Mouse (Mus musculus): ENCODE data around the gene Ube2o.

Ube2o gene

DNA sequence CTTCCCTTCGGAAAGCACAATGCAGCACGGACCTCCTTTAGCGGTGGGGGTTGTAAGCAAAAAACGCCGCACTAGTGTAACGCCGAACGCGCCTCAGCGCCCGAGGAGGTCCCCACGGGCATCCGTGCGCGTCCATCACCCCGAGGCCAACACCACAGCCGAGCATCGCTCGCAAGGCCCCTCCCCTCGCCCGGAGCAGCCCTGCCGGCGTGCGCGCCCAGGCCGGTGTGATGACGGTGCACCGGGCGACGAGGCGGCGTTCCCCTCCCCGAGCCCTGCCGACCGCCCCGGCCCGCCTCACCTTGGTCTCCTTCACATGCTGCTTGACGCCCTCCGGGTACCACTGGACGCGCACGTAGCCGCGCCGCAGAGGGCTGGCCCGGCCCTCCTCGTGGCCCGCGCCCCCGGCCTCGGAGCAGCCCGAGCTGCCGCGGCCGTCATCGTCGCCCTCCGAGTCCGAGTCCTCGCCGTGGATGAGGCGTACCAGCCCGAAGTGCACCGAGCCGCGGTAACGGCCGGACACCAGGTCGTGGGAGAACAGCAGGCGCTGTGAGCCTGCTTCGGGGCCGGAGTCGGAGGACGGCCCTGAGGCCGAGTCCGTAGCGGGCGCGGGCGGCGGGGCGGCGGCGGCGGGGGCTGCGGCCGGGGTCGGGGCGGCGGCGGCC lies 404 bp downstream of the Ube2o start:
- peak in 1 of 2 experiments; percentile 27 for DNase-seq (ENCODE audit: low spot score in 2 of 2)

DNA sequence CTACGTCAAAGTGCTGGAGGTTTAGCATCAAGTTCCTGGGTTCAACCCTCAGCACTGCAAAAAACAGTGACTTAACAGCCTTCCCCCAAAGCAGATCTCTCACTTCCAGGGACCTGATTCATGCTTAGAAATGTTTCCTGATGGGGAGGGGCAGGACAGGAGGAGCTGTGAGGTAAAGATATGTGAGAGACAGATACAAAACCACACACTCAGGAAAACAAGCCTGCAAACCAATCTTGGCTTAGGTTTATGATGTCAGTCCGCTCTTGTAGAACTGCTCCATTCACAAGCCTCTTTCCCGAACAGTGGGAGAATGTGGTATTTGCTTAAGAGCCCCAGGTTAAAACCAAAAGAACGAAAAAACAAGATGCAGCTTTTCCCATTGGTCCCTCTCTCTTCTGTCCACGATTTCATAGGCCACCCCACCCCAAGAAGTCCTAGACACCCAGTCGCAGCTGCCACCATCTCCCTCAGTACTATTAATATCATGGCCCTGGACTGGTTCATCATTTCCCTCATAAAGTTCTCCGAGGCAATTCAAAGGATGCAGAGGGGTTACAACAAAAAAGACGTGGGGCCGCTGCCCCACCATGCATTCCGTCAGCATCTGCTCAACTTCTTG lies 1.1 kb downstream of the Ube2o start:
- DNase-seq (ENCODE audit: low spot score in 2 of 2): no peak

DNA sequence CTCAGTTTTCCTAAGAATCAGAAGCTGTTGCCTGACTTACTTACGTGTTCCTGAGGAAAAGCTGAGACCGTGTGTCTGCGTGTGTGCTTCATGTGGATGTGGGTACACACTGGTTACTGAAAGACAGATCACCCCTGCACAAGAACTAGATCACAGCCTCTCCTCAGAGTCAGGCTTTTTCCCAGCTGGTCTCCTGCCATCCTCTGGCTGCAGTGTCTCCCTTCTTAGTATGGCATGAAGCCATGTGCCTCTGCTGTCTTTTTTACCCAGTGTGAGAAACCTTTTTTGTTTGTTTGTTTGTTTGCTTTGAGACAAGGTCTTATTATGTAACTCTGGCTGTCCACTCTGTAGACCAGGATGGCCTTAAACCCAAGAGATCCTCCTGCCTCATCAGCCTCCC lies 2.0 kb downstream of the Ube2o start:
- no peak for DNase-seq (ENCODE audit: low spot score in 2 of 2)

DNA sequence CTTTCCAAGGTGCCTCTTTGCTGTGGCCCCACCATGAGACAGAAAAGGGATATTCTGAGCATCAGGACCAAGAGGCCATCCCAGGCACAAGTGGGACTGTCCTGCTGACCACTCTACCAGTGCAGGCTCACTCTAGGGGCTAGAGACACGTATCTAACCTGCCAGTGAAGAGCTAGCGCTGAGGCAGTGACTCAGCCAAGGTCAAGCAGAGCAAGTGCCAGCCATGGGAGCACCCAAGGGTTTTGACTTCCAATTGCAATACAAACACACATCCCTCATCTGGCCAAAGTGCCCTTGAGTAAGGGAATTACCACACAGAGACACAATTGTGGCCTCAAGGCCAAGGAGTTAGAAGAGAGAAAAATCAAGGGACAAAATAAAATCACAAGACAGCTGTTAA lies 5.9 kb downstream of the Ube2o start:
- no peak for DNase-seq (ENCODE audit: low spot score in 2 of 2)

DNA sequence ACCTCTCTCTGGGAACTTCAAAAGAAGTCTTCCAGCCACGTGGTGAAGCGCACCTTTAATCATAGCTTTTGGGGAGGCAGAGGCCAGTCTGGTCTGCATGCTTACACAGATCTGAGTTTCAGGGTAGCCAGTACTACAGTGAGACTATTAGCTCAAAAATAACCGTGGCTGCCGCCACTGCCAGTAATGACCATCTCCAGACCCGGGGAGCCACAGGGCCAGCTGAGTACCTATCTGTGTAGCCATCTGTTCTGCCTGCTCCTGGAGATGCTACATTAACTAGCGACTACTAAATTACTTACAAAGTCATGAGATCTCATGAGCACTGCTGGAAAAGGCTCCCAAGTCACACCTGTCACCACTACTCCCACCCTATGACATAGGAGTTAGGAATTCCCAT lies 6.3 kb downstream of the Ube2o start:
- DNase-seq (ENCODE audit: low spot score in 2 of 2): no peak

DNA sequence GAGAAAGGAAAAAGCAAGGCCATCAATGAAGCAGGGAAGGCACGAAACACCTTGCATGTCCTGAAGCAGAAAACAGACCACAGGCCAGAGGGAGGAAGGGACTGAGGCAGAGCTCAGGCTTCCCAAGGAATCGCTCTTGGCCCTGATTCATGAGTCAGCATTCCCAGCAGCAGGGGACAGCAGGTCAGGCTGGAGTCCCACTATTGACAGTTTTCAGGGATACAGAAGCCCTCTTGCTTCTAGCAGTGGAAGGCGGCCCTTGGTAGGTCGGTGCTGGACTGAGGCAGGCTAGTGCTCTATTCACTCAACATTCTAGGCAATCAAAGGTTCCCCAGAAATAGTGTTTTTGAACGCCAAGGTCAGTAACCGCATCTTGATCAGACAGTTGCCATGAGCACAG lies 6.8 kb downstream of the Ube2o start:
- no peak for DNase-seq (ENCODE audit: low spot score in 2 of 2)

DNA sequence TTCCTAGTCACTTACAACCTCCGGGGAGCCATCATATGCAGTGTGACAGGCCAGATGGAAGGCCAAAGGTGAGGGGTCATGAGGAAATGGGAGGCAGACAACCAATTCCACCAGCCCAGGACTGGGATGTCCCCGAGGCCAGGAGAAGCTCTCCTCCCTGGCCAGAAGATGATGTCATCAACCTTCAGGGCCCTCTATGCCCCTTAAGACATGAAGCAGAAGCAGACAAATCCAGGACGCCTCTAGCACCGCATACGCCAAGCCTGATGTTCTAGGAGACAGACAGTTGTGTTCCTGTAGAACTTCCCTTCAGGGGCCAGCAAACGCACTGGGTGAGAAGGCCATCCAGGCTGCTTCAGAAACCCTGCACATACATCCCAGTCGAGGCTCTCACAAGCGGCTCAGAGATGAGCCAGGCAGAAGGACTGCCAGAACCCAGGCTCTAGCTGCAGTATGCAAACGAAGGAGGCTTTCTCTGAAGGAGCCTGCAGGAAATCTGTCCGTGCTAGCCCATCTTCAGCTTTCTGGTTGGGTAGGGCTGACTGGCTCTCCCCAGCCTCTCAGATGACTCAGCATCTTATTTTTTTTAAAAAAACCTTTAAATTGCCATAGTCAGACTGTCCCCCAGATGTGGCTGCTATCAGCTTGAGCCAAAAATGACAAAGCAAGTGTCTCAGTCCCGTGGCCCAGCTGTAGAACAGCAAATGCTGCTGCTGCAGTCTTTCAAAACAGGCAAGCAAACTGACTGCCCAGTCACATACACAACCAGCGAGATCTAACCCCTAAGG lies 8.3 kb downstream of the Ube2o start:
- DNase-seq (ENCODE audit: low spot score in 2 of 2): peak in 1 of 2 experiments; percentile 26

DNA sequence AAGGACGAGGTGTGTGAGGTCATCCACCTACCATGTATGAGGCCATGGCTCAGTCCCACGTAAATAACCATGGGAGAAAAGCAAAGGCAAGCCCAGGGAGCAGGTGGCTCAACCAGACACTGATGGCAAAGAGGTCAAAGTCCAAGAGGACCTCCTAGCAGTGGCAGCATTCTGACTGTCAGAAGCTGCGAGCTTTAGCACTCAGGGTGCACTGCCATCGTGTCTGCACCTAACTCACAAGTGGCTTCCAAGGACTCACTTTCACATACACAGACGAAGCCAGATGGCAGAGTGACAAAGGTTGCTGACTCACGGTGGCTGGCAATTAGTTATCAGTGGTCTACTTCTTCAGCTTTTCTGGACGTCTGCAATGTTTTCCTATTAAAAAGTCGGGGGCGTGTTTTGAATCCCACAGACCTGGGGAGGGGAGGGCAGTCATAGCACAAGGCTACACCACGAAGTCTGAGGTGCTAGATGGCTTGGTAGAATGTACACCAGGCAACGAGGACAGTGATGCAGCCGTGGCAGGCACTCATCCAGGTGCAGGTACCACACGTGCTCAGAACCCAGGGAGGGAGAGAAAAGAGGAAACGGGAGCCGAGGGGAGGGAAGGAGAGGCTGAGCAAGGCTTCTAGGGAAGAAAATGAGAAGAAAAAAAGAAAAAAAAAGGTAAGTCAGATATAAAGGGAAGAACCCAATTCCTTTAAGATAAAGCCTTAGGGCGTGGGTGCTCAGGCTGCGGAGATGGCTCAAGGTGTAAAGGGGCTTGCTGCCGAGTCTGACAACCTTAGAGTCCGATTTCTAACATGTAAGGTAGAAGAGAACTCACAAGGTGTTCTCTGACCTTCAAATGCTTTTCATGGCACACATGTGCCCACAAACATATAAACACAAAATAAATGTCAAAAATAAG lies 9.2 kb downstream of the Ube2o start:
- DNase-seq (ENCODE audit: low spot score in 2 of 2): peak; percentile 43 to 76

DNA sequence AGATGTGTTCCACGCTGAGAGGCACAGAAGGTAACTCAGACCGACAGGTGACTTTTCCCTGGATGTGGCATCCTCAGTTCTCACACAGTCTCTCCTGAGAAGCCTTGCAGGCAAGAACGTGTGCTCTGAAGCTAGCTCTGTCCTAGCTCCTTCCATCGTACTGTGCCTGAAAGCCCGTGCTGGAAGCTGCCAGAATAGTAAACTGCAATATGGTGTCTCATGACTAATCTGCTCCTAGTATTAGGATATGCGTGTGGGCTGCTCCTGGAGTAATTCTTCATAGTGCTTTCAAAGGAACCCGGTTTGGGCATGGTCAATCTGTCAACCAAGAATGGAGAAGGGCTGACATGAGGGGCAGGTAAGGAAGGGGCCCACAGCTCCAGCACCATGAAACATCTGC lies 10.4 kb downstream of the Ube2o start:
- no peak for DNase-seq (ENCODE audit: low spot score in 2 of 2)

DNA sequence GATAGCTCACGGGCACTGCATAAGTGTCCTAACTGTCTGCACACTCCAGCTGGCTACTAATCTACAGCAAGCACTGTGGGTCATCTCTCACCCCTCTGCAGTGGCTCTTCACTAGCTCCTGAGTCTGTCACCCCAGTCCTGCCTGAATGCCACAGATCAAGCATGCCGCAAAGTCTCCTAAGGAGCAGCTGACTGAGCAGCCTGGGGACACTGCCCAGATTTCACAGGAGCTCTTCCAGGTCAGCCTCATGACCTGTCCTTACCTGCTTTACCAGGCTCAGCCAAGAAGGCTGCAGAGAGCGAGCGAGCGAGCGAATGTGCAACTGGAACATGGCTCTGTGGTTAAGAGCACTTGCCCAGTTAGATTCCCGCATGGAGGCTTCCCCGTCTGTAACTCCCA lies 13.7 kb downstream of the Ube2o start:
- no peak for DNase-seq (ENCODE audit: low spot score in 2 of 2)

DNA sequence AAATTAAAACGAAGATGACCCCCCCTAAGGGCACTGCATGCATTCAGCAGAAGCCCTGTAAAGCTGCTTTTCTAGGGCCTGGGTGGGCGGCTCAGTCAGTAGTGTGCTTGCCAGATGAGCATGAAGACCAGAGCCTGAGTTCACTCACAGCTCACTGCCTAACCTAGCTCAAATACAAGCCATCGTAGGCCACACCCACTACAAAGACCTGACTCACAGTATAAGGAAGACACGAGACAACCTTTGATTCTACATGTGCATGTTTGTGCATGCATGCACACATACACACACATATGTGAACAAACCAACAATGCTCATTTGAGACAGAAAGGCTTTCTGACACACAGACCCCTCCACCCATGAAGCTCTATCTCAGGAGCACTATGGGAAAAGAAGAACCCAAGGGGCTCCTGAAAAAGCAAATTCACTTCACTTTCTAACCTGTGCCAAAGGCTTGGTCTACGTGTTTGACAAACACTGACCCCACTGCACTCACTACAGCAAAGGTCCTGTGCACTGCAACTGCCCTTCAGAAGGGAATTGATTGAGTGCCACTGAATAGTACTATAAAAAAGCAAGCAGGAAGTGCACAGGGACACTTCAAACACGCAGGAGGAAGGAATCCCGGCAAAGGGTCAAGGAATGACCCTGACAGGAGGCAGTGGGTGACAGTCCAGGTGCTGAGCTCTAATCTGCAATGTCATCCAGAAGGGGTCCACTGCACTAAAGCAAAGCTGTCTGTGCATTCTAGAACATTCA lies 15.8 kb downstream of the Ube2o start:
- DNase-seq (ENCODE audit: low spot score in 2 of 2): no peak

DNA sequence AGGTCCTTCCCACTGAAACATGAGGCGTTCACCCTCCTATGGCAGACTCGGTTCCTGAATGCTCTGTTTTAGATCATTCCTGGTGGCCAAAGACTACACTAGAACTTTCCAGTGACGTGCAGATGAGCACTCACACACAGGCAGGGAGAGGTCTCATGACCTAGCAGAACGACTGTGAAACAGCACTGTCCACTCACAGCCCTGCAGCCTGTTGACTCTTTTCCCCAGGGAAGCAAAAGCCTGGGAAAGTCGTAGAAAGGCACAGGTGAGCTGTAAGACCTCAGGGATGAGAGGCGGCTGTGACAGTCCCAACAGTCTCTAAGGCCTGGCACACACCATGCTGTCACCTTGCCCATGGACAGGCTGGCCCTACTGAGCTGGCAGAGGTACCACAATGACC lies 24.9 kb downstream of the Ube2o start:
- DNase-seq (ENCODE audit: low spot score in 2 of 2): no peak

DNA sequence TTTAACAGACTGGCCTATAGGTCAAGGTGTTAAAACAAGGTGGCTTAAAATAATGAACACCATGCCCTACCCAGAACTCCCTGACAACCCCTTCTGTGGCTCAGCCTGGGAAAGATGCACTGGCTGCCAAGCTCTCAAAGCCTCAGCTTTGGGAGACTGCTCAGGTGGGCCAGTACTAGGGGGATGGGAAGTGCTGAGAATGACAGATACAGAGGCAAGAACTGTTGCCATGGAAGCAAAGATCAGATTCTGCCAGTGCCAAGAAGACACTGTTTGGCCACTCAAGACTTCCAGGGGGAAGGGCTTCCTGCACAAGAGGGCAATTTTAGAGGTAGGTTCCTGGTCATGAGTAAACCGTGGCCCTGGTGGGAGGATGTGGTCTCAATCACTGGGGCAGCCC lies 25.7 kb downstream of the Ube2o start:
- DNase-seq (ENCODE audit: low spot score in 2 of 2): no peak

DNA sequence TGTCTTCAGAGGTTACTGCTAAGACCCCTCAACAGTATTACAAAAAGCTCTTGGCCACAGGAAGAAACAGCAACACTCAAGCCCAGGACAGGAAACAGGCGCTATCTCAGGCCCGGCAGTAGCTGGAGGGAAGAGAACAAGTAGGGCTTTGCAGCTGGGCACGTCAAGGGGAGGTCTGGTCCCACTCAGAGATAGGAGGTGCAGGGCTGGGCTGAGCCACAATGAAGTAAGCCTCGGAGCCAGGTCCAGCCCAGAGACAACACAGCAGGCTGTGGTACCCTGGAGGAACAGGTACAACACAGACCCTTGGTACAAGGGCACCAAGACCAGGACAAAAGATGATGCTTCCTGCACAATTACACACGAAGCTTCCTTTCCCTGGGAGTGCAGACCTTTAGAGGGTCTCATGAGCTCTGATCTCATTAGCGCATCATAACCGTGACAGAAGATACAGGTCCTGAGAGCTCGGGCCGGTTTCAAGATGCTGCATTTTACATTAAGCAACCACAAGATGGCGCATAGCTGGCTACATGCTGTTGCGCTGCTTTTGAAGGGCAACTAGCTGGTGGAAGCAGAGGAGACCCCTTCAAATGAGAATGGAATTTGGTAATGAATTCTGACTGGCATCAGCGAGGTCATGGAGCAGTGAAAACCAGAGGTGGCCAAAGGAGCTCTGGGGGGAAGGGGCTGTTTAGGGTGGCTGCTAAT lies 26.9 kb downstream of the Ube2o start:
- no peak for DNase-seq (ENCODE audit: low spot score in 2 of 2)

DNA sequence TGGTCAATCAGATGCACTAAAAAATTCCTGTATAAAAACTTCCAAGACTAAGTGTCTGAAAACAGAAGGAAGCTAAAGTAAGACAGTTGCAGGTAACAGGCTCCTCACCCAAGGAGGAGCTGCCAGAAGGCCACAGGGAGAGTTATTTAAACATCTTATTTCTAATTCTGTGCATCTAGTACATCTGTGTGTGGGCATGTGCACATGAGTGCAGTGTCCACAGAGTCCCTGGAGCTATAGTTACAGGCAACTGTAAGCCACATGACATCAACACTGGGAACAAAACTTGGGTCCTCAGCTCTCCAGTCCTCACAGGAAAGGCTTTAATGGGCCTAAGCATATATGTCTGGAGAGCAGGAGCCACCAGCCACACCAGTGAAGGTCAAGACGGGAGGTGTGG lies 29.1 kb downstream of the Ube2o start:
- no peak for DNase-seq (ENCODE audit: low spot score in 2 of 2)

DNA sequence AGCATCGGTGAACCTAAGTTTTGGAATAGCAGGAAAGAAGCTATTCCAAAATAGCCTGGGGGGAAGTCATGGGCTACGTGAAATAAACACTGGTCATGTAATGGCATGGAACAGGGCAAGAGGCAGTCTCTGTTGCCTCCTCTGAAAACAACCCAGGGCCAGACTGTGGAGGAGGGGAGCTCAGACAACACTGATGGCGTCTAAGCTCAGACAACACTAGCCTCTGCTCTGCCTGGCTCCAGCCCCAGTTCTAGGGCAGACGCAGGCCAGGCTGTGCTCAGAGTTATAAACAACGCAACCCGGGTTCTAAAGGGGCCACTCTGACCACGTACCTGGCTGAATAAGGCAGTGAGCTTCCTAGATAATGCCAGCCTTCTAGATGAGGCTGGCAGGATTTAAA lies 30.5 kb downstream of the Ube2o start:
- no peak for DNase-seq (ENCODE audit: low spot score in 2 of 2)

DNA sequence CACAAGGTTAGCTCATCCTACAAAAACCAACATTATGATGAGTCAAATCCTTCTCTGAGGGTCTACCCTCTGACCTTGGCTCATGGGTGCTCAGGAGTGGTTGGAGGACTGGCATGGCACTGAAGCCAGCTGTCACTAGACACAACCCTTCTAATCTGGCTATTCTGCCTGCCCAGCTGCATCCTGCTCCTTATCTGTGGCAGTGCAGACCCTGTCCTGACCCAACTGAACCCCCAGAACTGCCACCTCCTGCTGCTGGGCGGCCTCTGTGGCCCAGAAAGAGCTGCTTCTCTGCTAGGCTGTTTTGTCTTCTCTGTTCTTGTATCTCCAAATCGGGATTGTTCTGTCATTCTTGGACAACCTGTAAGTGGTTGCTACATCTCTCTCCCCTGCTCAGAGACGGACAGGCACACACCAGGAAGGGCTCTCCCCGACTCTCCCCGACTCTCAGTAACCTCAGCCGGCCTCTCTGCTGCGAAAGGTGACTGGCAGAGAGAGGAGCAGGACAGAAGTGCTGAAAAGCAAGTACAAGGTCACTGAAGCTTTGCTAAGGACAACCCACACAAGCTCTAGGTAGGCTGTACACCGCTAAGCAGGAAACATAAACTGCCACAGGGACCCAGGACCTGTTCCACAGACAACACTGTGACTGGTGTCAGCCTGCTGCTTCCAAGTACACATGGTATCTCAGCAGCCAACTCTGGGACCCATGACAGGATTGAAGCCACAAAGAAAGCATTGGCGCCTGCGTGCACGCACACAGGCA lies 31.8 kb downstream of the Ube2o start:
- no peak for DNase-seq (ENCODE audit: low spot score in 2 of 2)

DNA sequence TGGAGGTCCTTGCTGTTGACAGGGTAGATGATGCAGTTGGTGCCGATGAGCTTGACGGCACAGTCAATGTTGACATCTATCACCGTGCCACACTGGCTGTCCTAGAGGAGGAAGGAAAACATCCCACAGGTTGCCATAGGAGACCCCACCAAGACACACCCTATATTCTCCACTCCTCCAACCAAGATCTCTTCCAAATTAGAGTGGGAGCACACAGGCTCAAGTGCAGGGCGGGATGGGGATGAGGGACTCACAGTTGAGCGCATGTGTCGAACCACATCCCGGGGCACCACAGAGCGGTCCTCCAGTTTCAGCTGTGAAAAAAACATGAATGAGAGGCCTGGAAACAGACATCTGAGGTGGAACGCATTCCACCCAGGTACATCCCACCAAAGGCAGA lies 32.5 kb downstream of the Ube2o start:
- DNase-seq (ENCODE audit: low spot score in 2 of 2): no peak

DNA sequence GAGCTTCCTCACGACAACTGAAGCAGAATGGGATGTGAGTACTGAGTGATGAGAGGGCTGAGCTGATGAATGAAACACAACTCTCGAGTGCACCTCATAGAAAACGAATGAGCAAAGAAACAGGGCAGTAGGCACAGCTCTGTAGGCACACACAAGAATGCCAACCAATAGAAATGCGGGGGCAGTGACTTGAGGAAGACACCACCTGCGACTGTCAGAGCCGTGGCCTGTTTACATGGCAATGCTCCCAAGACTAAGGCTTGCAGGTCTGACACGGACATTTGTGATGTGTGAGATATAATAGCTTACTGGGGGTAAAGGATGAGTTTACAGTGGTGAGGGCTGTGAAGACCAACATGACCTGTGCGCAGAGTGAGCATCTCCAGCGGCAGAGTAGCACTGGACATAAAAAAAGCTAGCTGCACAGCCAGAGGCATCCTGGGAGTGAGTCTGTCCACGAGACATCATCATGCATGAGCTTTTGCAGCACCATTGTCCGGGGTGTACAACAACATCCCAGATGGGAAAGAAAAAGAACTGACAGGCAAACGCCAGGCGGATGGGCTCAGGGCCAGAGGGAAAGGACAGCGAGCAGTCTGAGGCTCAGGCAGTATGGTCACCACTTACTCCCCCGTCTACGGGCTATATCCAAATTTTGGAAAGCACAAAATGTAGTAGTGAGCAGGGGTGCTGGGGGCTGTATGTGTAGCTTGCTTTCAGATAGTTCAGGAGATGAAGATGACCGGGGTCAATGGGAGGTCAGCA lies 33.8 kb downstream of the Ube2o start:
- DNase-seq (ENCODE audit: low spot score in 2 of 2): no peak

All from heart, adult 9 months (tissue).